Mouse (Mus musculus) midbrain, embryonic 10.5 days (tissue): ENCODE results near the gene Hpca. TPM values are rescaled to one million over a fixed set of nuclear protein-coding genes. Genes with fewer than 3 reads are reported as not detected.

Source experiments
- DNase-seq: peaks from one replicate; pipeline ENCODE4 v3.0.0-alpha.2; 2017; ENCODE audit warnings: low spot score
- H3K27ac ChIP-seq: fragments of 300-500 bp; sonication (generic); replicated peaks from 2 replicates; pipeline ENCODE4 v1.5.1; 2016; ENCODE audit warnings: mild to moderate bottlenecking
- H3K27me3 ChIP-seq: fragments of 300-500 bp; sonication (generic); 2 replicates; pipeline ENCODE4 v1.6.1; 2016; ENCODE audit warnings: low read depth, mild to moderate bottlenecking; ENCODE audit not compliant: poor library complexity, severe bottlenecking
- H3K36me3 ChIP-seq: fragments of 300-500 bp; sonication (generic); 2 replicates; pipeline ENCODE4 v1.6.1; 2016; ENCODE audit warnings: mild to moderate bottlenecking, moderate library complexity
- H3K4me1 ChIP-seq: fragments of 300-500 bp; sonication (generic); 2 replicates; pipeline ENCODE4 v1.6.1; 2016
- H3K4me3 ChIP-seq: fragments of 300-500 bp; sonication (generic); 2 replicates; pipeline ENCODE4 v1.5.1; 2016; ENCODE audit warnings: mild to moderate bottlenecking, moderate library complexity
- H3K9me3 ChIP-seq: fragments of 300-500 bp; sonication (generic); replicated peaks from 2 replicates; pipeline ENCODE4 v1.6.1; 2016; ENCODE audit warnings: mild to moderate bottlenecking
- WGBS: fragments of 180-500 bp; shearing (Covaris S2); methylation state at CpG from one replicate; pipeline ENCODE4 v1.1.7; 2016; 5-methylcytosine and 5-hydroxymethylcytosine counted together
- polyA plus RNA-seq: library from polyadenylated mRNA; unstranded; fragments of >200 nt; fragmentation: Nextera tagmentation; extraction: Ambion mirVana; gene quantifications from 2 replicates; pipeline ENCODE4 v1.2.1, GENCODE M21; 2016

Gene Hpca
- polyA plus RNA-seq = 1.4 and 2.4 TPM in 2 replicates

- Histone ChIP-seq H3K36me3 (no peaks in the 10 kb centered on the region), H3K4me1 (peaks cover 37% of the 10 kb centered on the region), H3K27ac (peak within 1 kb of the TSS; percentile 52), H3K27me3 (peaks cover 93% of the 10 kb centered on the region), H3K4me3 (peak within 1 kb of the TSS; percentile 59), H3K9me3 (no peaks in the 10 kb centered on the region)
- no peak for DNase-seq
- WGBS = 2% methylated on average over 17 of the region's 17 CpGs
Observed at GRCm38 (mm10) chr4:129121569-129122086, at the start of gene Hpca. Gene Hpca (minus strand): TSS chr4:129122036.

GRCm38 (mm10) chr4:129161581-129162255 lies 39.9 kb upstream of the Hpca start:
- Histone ChIP-seq H3K9me3 (no peaks in the 10 kb centered on the region; the same call in 1 of the 2 replicates), H3K27ac (no peak overlapping the region), H3K4me1 (no peaks in the 10 kb centered on the region), H3K36me3 (peaks cover 76% of the 10 kb centered on the region), H3K27me3 (no peaks in the 10 kb centered on the region), H3K4me3 (no peak overlapping the region)
- WGBS = 97% methylated on average over 4 of the region's 4 CpGs
- no peak for DNase-seq

- 96% methylated on average over 1 of the region's 1 CpGs for WGBS
- H3K36me3 ChIP-seq = peaks cover 79% of the 10 kb centered on the region
- no peak overlapping the region for H3K27ac ChIP-seq
Observed at GRCm38 (mm10) chr4:129161076-129161475, 39.2 kb upstream of the Hpca start.

GRCm38 (mm10) chr4:129158549-129158948 lies 36.7 kb upstream of the Hpca start:
- Histone ChIP-seq H3K9me3 (no peaks in the 10 kb centered on the region), H3K36me3 (peaks cover 77% of the 10 kb centered on the region), H3K27me3 (no peaks in the 10 kb centered on the region), H3K27ac (no peak overlapping the region), H3K4me3 (no peak overlapping the region), H3K4me1 (no peaks in the 10 kb centered on the region)
- 81% methylated on average over 3 of the region's 3 CpGs for WGBS
- DNase-seq = no peak

More at GRCm38 (mm10) chr4:129161076-129161475, 39.2 kb upstream of the Hpca start:
- Histone ChIP-seq H3K27me3 (no peaks in the 10 kb centered on the region), H3K9me3 (no peaks in the 10 kb centered on the region; the same call in 1 of the 2 replicates), H3K4me3 (no peak overlapping the region), H3K4me1 (no peaks in the 10 kb centered on the region)
- no peak for DNase-seq

- H3K27me3 ChIP-seq = no peaks in the 10 kb centered on the region
- no peak overlapping the region for H3K4me3 ChIP-seq
- WGBS = 90% methylated on average over 5 of the region's 5 CpGs
- H3K9me3 ChIP-seq = no peaks in the 10 kb centered on the region
- DNase-seq = no peak
- H3K36me3 ChIP-seq = peaks cover 77% of the 10 kb centered on the region
- no peak overlapping the region for H3K27ac ChIP-seq
- H3K4me1 ChIP-seq = no peaks in the 10 kb centered on the region
Observed at GRCm38 (mm10) chr4:129157541-129157940, 35.7 kb upstream of the Hpca start.

GRCm38 (mm10) chr4:129151276-129151811 lies 29.5 kb upstream of the Hpca start:
- WGBS = 90% methylated on average over 4 of the region's 4 CpGs

GRCm38 (mm10) chr4:129149321-129149720 lies 27.5 kb upstream of the Hpca start:
- H3K36me3 ChIP-seq = peaks cover 71% of the 10 kb centered on the region
- no peak overlapping the region for H3K4me3 ChIP-seq
- WGBS = 89% methylated on average over 1 of the region's 1 CpGs
- H3K9me3 ChIP-seq = no peaks in the 10 kb centered on the region
- peaks cover 4% of the 10 kb centered on the region; the same call in 1 of the 2 replicates for H3K4me1 ChIP-seq
- no peak for DNase-seq
- no peak overlapping the region for H3K27ac ChIP-seq
- no peaks in the 10 kb centered on the region for H3K27me3 ChIP-seq

More at GRCm38 (mm10) chr4:129151276-129151811, 29.5 kb upstream of the Hpca start:
- H3K36me3 ChIP-seq = peaks cover 83% of the 10 kb centered on the region
- H3K27ac ChIP-seq = no peak overlapping the region
- H3K27me3 ChIP-seq = no peaks in the 10 kb centered on the region
- DNase-seq = no peak
- no peaks in the 10 kb centered on the region for H3K9me3 ChIP-seq
- H3K4me1 ChIP-seq = no peaks in the 10 kb centered on the region
- H3K4me3 ChIP-seq = no peak overlapping the region

- H3K9me3 ChIP-seq = no peaks in the 10 kb centered on the region
- peaks cover 4% of the 10 kb centered on the region; the same call in 1 of the 2 replicates for H3K4me1 ChIP-seq
- H3K36me3 ChIP-seq = peaks cover 57% of the 10 kb centered on the region
- no peak overlapping the region for H3K27ac ChIP-seq
- 90% methylated on average over 13 of the region's 13 CpGs for WGBS
- DNase-seq = no peak
- no peaks in the 10 kb centered on the region for H3K27me3 ChIP-seq
- H3K4me3 ChIP-seq = no peak overlapping the region
Observed at GRCm38 (mm10) chr4:129147552-129148103, 25.8 kb upstream of the Hpca start.

GRCm38 (mm10) chr4:129146392-129146791 lies 24.6 kb upstream of the Hpca start:
- no peak overlapping the region for H3K27ac ChIP-seq
- peaks cover 4% of the 10 kb centered on the region; the same call in 1 of the 2 replicates for H3K4me1 ChIP-seq
- DNase-seq = no peak
- WGBS = 87% methylated on average over 2 of the region's 2 CpGs
- H3K9me3 ChIP-seq = no peaks in the 10 kb centered on the region
- no peak overlapping the region for H3K4me3 ChIP-seq
- H3K27me3 ChIP-seq = no peaks in the 10 kb centered on the region
- peaks cover 45% of the 10 kb centered on the region for H3K36me3 ChIP-seq

GRCm38 (mm10) chr4:129145943-129146342 lies 24.1 kb upstream of the Hpca start:
- Histone ChIP-seq H3K27me3 (no peaks in the 10 kb centered on the region), H3K9me3 (no peaks in the 10 kb centered on the region), H3K36me3 (peaks cover 41% of the 10 kb centered on the region), H3K4me3 (no peak overlapping the region), H3K4me1 (peaks cover 4% of the 10 kb centered on the region; the same call in 1 of the 2 replicates), H3K27ac (no peak overlapping the region)
- 92% methylated on average over 4 of the region's 4 CpGs for WGBS
- DNase-seq = no peak

- H3K4me3 ChIP-seq = no peak overlapping the region
- WGBS = 80% methylated on average over 4 of the region's 4 CpGs
- peaks cover 35% of the 10 kb centered on the region for H3K36me3 ChIP-seq
- peaks cover 4% of the 10 kb centered on the region; the same call in 1 of the 2 replicates for H3K4me1 ChIP-seq
- no peak for DNase-seq
- H3K9me3 ChIP-seq = no peaks in the 10 kb centered on the region
- no peaks in the 10 kb centered on the region for H3K27me3 ChIP-seq
- H3K27ac ChIP-seq = no peak overlapping the region
Observed at GRCm38 (mm10) chr4:129145411-129145810, 23.6 kb upstream of the Hpca start.

- WGBS = 74% methylated on average over 16 of the region's 16 CpGs
- Histone ChIP-seq H3K36me3 (peaks cover 28% of the 10 kb centered on the region), H3K27ac (peak overlapping the region; percentile 23; the same call in 1 of the 2 replicates)
Observed at GRCm38 (mm10) chr4:129144401-129145367, 22.8 kb upstream of the Hpca start.

More at GRCm38 (mm10) chr4:129144401-129145367, 22.8 kb upstream of the Hpca start:
- H3K4me3 ChIP-seq = no peak overlapping the region
- no peak for DNase-seq
- 0 out of 2 replicates have a peak, but pooled peaks cover 4% of the 10 kb centered on the region for H3K27me3 ChIP-seq
- H3K9me3 ChIP-seq = no peaks in the 10 kb centered on the region
- peaks cover 11% of the 10 kb centered on the region for H3K4me1 ChIP-seq
